Mouse (Mus musculus) CH12.LX (cell line): ENCODE data around the gene Gm17509. TPM values are rescaled to one million over a fixed set of nuclear protein-coding genes. Genes with fewer than 3 reads are reported as not detected.

Experiments
- DNase-seq: peaks from one replicate; pipeline ENCODE4 v3.0.0-alpha.2; 2013; ENCODE audit errors: extremely low read depth
- H3K27ac ChIP-seq: 2 replicates; pipeline ENCODE4 v1.5.1; 2012; ENCODE audit warnings: low read depth, mild to moderate bottlenecking, control low read depth, moderate library complexity; ENCODE audit not compliant: insufficient read depth
- H3K27me3 ChIP-seq: replicated peaks from 2 replicates; pipeline ENCODE3; 2012; ENCODE audit warnings: inconsistent platforms
- H3K36me3 ChIP-seq, 2 experiments: replicated peaks in 1 of 2; 2 replicates each; pipeline versions ENCODE3 to v1.6.1; 2012; ENCODE audit warnings: inconsistent platforms in 1 of 2, low read length in 1 of 2, mild to moderate bottlenecking in 1 of 2, mixed read lengths in 1 of 2, moderate library complexity in 1 of 2; ENCODE audit not compliant: control insufficient read depth in 1 of 2, insufficient read depth in 1 of 2
- H3K4me1 ChIP-seq, 2 experiments: 2 replicates each; pipeline ENCODE4 v1.6.1; 2012; ENCODE audit warnings: inconsistent platforms in 1 of 2, moderate library complexity in 1 of 2; ENCODE audit not compliant: insufficient read depth in 2 of 2, control insufficient read depth in 1 of 2
- H3K4me2 ChIP-seq: 2 replicates; pipeline ENCODE4 v1.6.1; 2012; ENCODE audit warnings: low read depth, mild to moderate bottlenecking, control low read depth; ENCODE audit not compliant: poor library complexity, insufficient read depth, severe bottlenecking
- H3K4me3 ChIP-seq, 3 experiments: fragments of 150-350 bp in 1 of 3; sonication (generic) in 1 of 3; replicated peaks in 1 of 3; 2 replicates each; pipeline versions ENCODE3 to v1.5.1; 2011 to 2012; ENCODE audit warnings: low read depth in 2 of 3, low read length in 2 of 3, mild to moderate bottlenecking in 2 of 3, moderate library complexity in 2 of 3, control low read depth in 1 of 3, improper control_type of control experiment in 1 of 3, inconsistent platforms in 1 of 3, mixed read lengths in 1 of 3; ENCODE audit not compliant: poor library complexity in 1 of 3
- H3K79me2 ChIP-seq: replicated peaks from 2 replicates; pipeline ENCODE4 v1.6.1; 2012; ENCODE audit warnings: mild to moderate bottlenecking, moderate library complexity; ENCODE audit not compliant: control insufficient read depth, poor library complexity, insufficient read depth, severe bottlenecking; ENCODE audit errors: extremely low read depth
- H3K9ac ChIP-seq: 2 replicates; pipeline ENCODE4 v1.6.1; 2012; ENCODE audit warnings: low read depth, mild to moderate bottlenecking, control low read depth, moderate library complexity; ENCODE audit not compliant: insufficient read depth
- H3K9me3 ChIP-seq: replicated peaks from 2 replicates; pipeline ENCODE3; 2012; ENCODE audit warnings: low read length, inconsistent platforms, mixed read lengths
- CHD1 ChIP-seq: IDR thresholded peaks from 2 replicates; pipeline ENCODE4 v1.6.1; 2012; ENCODE audit warnings: low read depth, low read length, improper control_type of control experiment, inconsistent platforms
- CTCF ChIP-seq, 2 experiments: IDR thresholded peaks in 1 of 2; conservative IDR thresholded peaks in 1 of 2; 2 replicates each; pipeline ENCODE4 v1.5.1; 2011 to 2012; ENCODE audit warnings: low read depth in 2 of 2, low read length in 2 of 2, improper control_type of control experiment in 1 of 2, inconsistent platforms in 1 of 2, mild to moderate bottlenecking in 1 of 2, moderate library complexity in 1 of 2
- EP300 ChIP-seq: IDR thresholded peaks from 2 replicates; pipeline ENCODE4 v1.6.1; 2011; ENCODE audit warnings: low read length, improper control_type of control experiment
- GABPA ChIP-seq: IDR thresholded peaks from 2 replicates; pipeline ENCODE4 v1.6.1; 2012; ENCODE audit warnings: low read depth, low read length, improper control_type of control experiment, inconsistent platforms; ENCODE audit not compliant: insufficient replicate concordance
- JUND ChIP-seq: conservative IDR thresholded peaks from 2 replicates; pipeline ENCODE4 v1.6.1; 2011; ENCODE audit warnings: low read depth, low read length, improper control_type of control experiment
- KAT2A ChIP-seq: IDR thresholded peaks from 2 replicates; pipeline ENCODE4 v1.6.1; 2012; ENCODE audit warnings: low read length, improper control_type of control experiment, inconsistent platforms; ENCODE audit not compliant: insufficient replicate concordance
- MAFK ChIP-seq: IDR thresholded peaks from 2 replicates; pipeline ENCODE4 v1.6.1; 2011; ENCODE audit warnings: low read length, improper control_type of control experiment; ENCODE audit not compliant: insufficient replicate concordance
- MXI1 ChIP-seq: IDR thresholded peaks from 2 replicates; pipeline ENCODE4 v1.6.1; 2011; ENCODE audit warnings: mild to moderate bottlenecking, low read depth, low read length, improper control_type of control experiment
- NELFE ChIP-seq: IDR thresholded peaks from 2 replicates; pipeline ENCODE4 v1.6.1; 2011; ENCODE audit warnings: low read depth, low read length, improper control_type of control experiment
- PAX5 ChIP-seq: IDR thresholded peaks from 2 replicates; pipeline ENCODE4 v1.6.1; 2012; ENCODE audit warnings: low read length, inconsistent platforms, mixed read lengths
- POLR2A ChIP-seq: IDR thresholded peaks from 2 replicates; pipeline ENCODE4 v1.6.1; 2011; ENCODE audit warnings: low read depth, mild to moderate bottlenecking, improper control_type of control experiment, low read length
- SIN3A ChIP-seq: IDR thresholded peaks from 2 replicates; pipeline ENCODE4 v1.6.1; 2012; ENCODE audit warnings: low read length, improper control_type of control experiment, inconsistent platforms
- TBP ChIP-seq: conservative IDR thresholded peaks from 2 replicates; pipeline ENCODE4 v1.6.1; 2011; ENCODE audit warnings: low read depth, low read length, improper control_type of control experiment
- TCF12 ChIP-seq: IDR thresholded peaks from 2 replicates; pipeline ENCODE4 v1.6.1; 2014; ENCODE audit warnings: low read depth, mild to moderate bottlenecking, inconsistent platforms, low read length, improper control_type of control experiment
- UBTF ChIP-seq: IDR thresholded peaks from 2 replicates; pipeline ENCODE4 v1.6.1; 2012; ENCODE audit warnings: low read depth, mild to moderate bottlenecking, inconsistent platforms, low read length, improper control_type of control experiment, moderate library complexity
- ZKSCAN1 ChIP-seq: IDR thresholded peaks from 2 replicates; pipeline ENCODE4 v1.6.1; 2012; ENCODE audit warnings: low read depth, inconsistent platforms, low read length, improper control_type of control experiment, borderline replicate concordance
- ZNF384 ChIP-seq: IDR thresholded peaks from 2 replicates; pipeline ENCODE4 v1.6.1; 2012; ENCODE audit warnings: low read depth, low read length, improper control_type of control experiment, inconsistent platforms
- dilution Hi-C: fragments of 300-500 bp; cut with MboI; formaldehyde crosslinking; loops from 2 replicates; pipeline ENCODE4 v1.14.3; 2020; ENCODE audit warnings: low sequenced_read_pairs; ENCODE audit not compliant: extremely low pct_unique_long_range_greater_than_20kb, extremely low pct_ligation_motif_present
- in situ Hi-C: fragments of 300-500 bp; cut with MboI; formaldehyde crosslinking; loops from 3 replicates; pipeline ENCODE4 v1.14.3; 2019; ENCODE audit warnings: low sequenced_read_pairs, low pct_ligation_motif_present, low pct_unique_long_range_greater_than_20kb, mixed read lengths
- polyA plus RNA-seq: library from polyadenylated mRNA; unstranded; fragments of >175 nt; gene quantifications from 2 replicates; pipeline ENCODE4 v1.2.1, GENCODE M21; 2012; ENCODE audit warnings: low read depth; ENCODE audit not compliant: insufficient read length
- total RNA-seq, 2 experiments: library from RNA; depleted of rRNA; stranded (reverse); fragments of 300-350 nt in 1 of 2; fragments of >200 nt in 1 of 2; gene quantifications; 2 replicates each; pipeline ENCODE4 v1.2.3; 2012 to 2014

Gene Gm17509
- total and polyA plus RNA-seq, 3 experiments: not detected

DNA sequence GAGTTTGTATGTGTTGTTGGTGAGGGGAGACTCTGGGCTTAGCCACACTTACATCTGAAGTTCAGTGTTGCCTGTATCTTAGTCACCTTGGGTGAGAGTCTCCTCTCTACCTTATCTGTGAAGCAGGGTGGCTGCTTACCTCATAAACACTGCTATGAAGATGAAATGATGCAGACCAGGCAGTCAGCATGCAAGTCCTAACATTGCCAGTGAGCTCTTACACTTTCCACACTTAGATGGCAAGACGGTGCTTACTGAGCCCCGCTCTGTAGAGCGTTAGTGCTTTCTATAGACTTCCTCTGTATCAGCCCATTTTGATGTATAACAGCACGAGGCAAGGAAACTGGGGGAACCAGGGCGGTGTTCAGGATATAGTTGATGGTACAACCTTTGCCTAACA lies 21.7 kb upstream of the Gm17509 start:
- TF ChIP-seq POLR2A (no peak), PAX5 (no peak), ZNF384 (no peak), UBTF (no peak), MXI1 (no peak), TCF12 (no peak), TBP (no peak), GABPA (no peak), CHD1 (no peak), MAFK (no peak)
- no peak overlapping the region for H3K4me3 ChIP-seq
- no peaks in the 10 kb centered on the region for H3K79me2 ChIP-seq
- no peak overlapping the region for H3K27ac ChIP-seq
- no peaks in the 10 kb centered on the region for H3K4me1 ChIP-seq
- dilution Hi-C loops: no loop called here
- no peak overlapping the region for H3K4me2 ChIP-seq
- no peak for DNase-seq
- in situ Hi-C loops: no loop called here
- no peak overlapping the region for H3K9ac ChIP-seq
- no peaks in the 10 kb centered on the region for H3K27me3 ChIP-seq
- peaks cover 61% of the 10 kb centered on the region for H3K9me3 ChIP-seq
- no peaks in the 10 kb centered on the region for H3K36me3 ChIP-seq

DNA sequence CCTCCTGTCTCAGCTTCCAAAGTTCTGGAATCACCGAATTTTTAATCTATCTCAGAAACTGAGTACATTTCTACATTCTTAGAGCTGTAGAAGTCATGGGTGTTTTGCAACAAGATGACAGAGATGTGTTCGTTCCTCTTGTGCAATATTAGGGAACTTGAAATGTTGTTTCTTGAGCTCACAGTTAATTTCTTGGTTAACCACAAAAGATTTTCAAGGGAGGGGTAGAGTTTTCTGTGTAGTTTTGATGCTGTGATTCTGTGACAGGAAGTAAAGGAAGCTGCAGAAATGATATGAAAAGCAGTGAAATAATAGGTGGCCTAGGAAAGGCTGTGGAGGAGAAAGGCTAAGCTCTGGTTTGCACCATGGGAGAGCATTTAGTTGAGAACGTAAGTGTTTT lies 21.2 kb upstream of the Gm17509 start:
- Histone ChIP-seq H3K4me3 (no peak overlapping the region), H3K4me2 (no peak overlapping the region), H3K9ac (no peak overlapping the region), H3K27ac (no peak overlapping the region), H3K4me1 (no peaks in the 10 kb centered on the region), H3K79me2 (no peaks in the 10 kb centered on the region), H3K27me3 (no peaks in the 10 kb centered on the region), H3K36me3 (no peaks in the 10 kb centered on the region), H3K9me3 (peaks cover 64% of the 10 kb centered on the region)
- TF ChIP-seq SIN3A (no peak), KAT2A (no peak), ZKSCAN1 (no peak), CTCF (conservative IDR thresholded peaks at IDR 0.05 in 1 of 2, IDR thresholded peaks at IDR 0.05 in 1 of 2; ENCODE audit: low read depth in 2 of 2, low read length in 2 of 2) (no peak), EP300 (no peak), TCF12 (no peak), PAX5 (no peak), NELFE (no peak), JUND (no peak), ZNF384 (no peak)
- no peak for DNase-seq
- in situ Hi-C loops (no loop called here), dilution Hi-C loops (no loop called here)
